Mouse (Mus musculus) CH12.LX (cell line): Measurements from ENCODE around the gene Skida1. TPM values are rescaled to one million over a fixed set of nuclear protein-coding genes. Genes with fewer than 3 reads are reported as not detected.

Experiments used
- DNase-seq: peaks from one replicate; pipeline ENCODE4 v3.0.0-alpha.2; 2013; ENCODE audit errors: extremely low read depth
- H3K27ac ChIP-seq: 2 replicates; pipeline ENCODE4 v1.5.1; 2012; ENCODE audit warnings: low read depth, mild to moderate bottlenecking, control low read depth, moderate library complexity; ENCODE audit not compliant: insufficient read depth
- H3K27me3 ChIP-seq: replicated peaks from 2 replicates; pipeline ENCODE3; 2012; ENCODE audit warnings: inconsistent platforms
- H3K36me3 ChIP-seq, 2 experiments: replicated peaks in 1 of 2; 2 replicates each; pipeline versions ENCODE3 to v1.6.1; 2012; ENCODE audit warnings: inconsistent platforms in 1 of 2, low read length in 1 of 2, mild to moderate bottlenecking in 1 of 2, mixed read lengths in 1 of 2, moderate library complexity in 1 of 2; ENCODE audit not compliant: control insufficient read depth in 1 of 2, insufficient read depth in 1 of 2
- H3K4me1 ChIP-seq, 2 experiments: 2 replicates each; pipeline ENCODE4 v1.6.1; 2012; ENCODE audit warnings: inconsistent platforms in 1 of 2, moderate library complexity in 1 of 2; ENCODE audit not compliant: insufficient read depth in 2 of 2, control insufficient read depth in 1 of 2
- H3K4me2 ChIP-seq: 2 replicates; pipeline ENCODE4 v1.6.1; 2012; ENCODE audit warnings: low read depth, mild to moderate bottlenecking, control low read depth; ENCODE audit not compliant: poor library complexity, insufficient read depth, severe bottlenecking
- H3K4me3 ChIP-seq, 3 experiments: fragments of 150-350 bp in 1 of 3; sonication (generic) in 1 of 3; replicated peaks in 1 of 3; 2 replicates each; pipeline versions ENCODE3 to v1.5.1; 2011 to 2012; ENCODE audit warnings: low read depth in 2 of 3, low read length in 2 of 3, mild to moderate bottlenecking in 2 of 3, moderate library complexity in 2 of 3, control low read depth in 1 of 3, improper control_type of control experiment in 1 of 3, inconsistent platforms in 1 of 3, mixed read lengths in 1 of 3; ENCODE audit not compliant: poor library complexity in 1 of 3
- H3K79me2 ChIP-seq: replicated peaks from 2 replicates; pipeline ENCODE4 v1.6.1; 2012; ENCODE audit warnings: mild to moderate bottlenecking, moderate library complexity; ENCODE audit not compliant: control insufficient read depth, poor library complexity, insufficient read depth, severe bottlenecking; ENCODE audit errors: extremely low read depth
- H3K9ac ChIP-seq: 2 replicates; pipeline ENCODE4 v1.6.1; 2012; ENCODE audit warnings: low read depth, mild to moderate bottlenecking, control low read depth, moderate library complexity; ENCODE audit not compliant: insufficient read depth
- H3K9me3 ChIP-seq: replicated peaks from 2 replicates; pipeline ENCODE3; 2012; ENCODE audit warnings: low read length, inconsistent platforms, mixed read lengths
- E2F4 ChIP-seq: IDR thresholded peaks from 2 replicates; pipeline ENCODE4 v1.6.1; 2011; ENCODE audit warnings: low read depth, low read length, improper control_type of control experiment; ENCODE audit not compliant: insufficient replicate concordance
- ETS1 ChIP-seq: conservative IDR thresholded peaks from 2 replicates; pipeline ENCODE4 v1.6.1; 2012; ENCODE audit warnings: low read depth, mild to moderate bottlenecking, inconsistent platforms, low read length, improper control_type of control experiment, moderate library complexity
- GABPA ChIP-seq: IDR thresholded peaks from 2 replicates; pipeline ENCODE4 v1.6.1; 2012; ENCODE audit warnings: low read depth, low read length, improper control_type of control experiment, inconsistent platforms; ENCODE audit not compliant: insufficient replicate concordance
- JUND ChIP-seq: conservative IDR thresholded peaks from 2 replicates; pipeline ENCODE4 v1.6.1; 2011; ENCODE audit warnings: low read depth, low read length, improper control_type of control experiment
- KAT2A ChIP-seq: IDR thresholded peaks from 2 replicates; pipeline ENCODE4 v1.6.1; 2012; ENCODE audit warnings: low read length, improper control_type of control experiment, inconsistent platforms; ENCODE audit not compliant: insufficient replicate concordance
- MAFK ChIP-seq: IDR thresholded peaks from 2 replicates; pipeline ENCODE4 v1.6.1; 2011; ENCODE audit warnings: low read length, improper control_type of control experiment; ENCODE audit not compliant: insufficient replicate concordance
- MAX ChIP-seq: IDR thresholded peaks from 2 replicates; pipeline ENCODE4 v1.6.1; 2011; ENCODE audit warnings: low read length, improper control_type of control experiment
- MEF2A ChIP-seq: IDR thresholded peaks from 2 replicates; pipeline ENCODE4 v1.6.1; 2014; ENCODE audit warnings: low read depth, mild to moderate bottlenecking, inconsistent platforms, low read length, improper control_type of control experiment, borderline replicate concordance
- NRF1 ChIP-seq: IDR thresholded peaks from 2 replicates; pipeline ENCODE4 v1.6.1; 2014; ENCODE audit warnings: low read depth, mild to moderate bottlenecking, inconsistent platforms, low read length, improper control_type of control experiment, moderate library complexity
- PAX5 ChIP-seq: IDR thresholded peaks from 2 replicates; pipeline ENCODE4 v1.6.1; 2012; ENCODE audit warnings: low read length, inconsistent platforms, mixed read lengths
- POLR2AphosphoS2 ChIP-seq: IDR thresholded peaks from 2 replicates; pipeline ENCODE4 v1.6.1; 2011; ENCODE audit warnings: low read depth, low read length, improper control_type of control experiment
- SIN3A ChIP-seq: IDR thresholded peaks from 2 replicates; pipeline ENCODE4 v1.6.1; 2012; ENCODE audit warnings: low read length, improper control_type of control experiment, inconsistent platforms
- SMC3 ChIP-seq: IDR thresholded peaks from 2 replicates; pipeline ENCODE4 v1.6.1; 2011; ENCODE audit warnings: low read depth, low read length, improper control_type of control experiment
- UBTF ChIP-seq: IDR thresholded peaks from 2 replicates; pipeline ENCODE4 v1.6.1; 2012; ENCODE audit warnings: low read depth, mild to moderate bottlenecking, inconsistent platforms, low read length, improper control_type of control experiment, moderate library complexity
- ZMIZ1 ChIP-seq: IDR thresholded peaks from 2 replicates; pipeline ENCODE4 v1.6.1; 2012; ENCODE audit warnings: low read depth, mild to moderate bottlenecking, inconsistent platforms, low read length, improper control_type of control experiment
- ZNF384 ChIP-seq: IDR thresholded peaks from 2 replicates; pipeline ENCODE4 v1.6.1; 2012; ENCODE audit warnings: low read depth, low read length, improper control_type of control experiment, inconsistent platforms
- dilution Hi-C: fragments of 300-500 bp; cut with MboI; formaldehyde crosslinking; loops from 2 replicates; pipeline ENCODE4 v1.14.3; 2020; ENCODE audit warnings: low sequenced_read_pairs; ENCODE audit not compliant: extremely low pct_unique_long_range_greater_than_20kb, extremely low pct_ligation_motif_present
- in situ Hi-C: fragments of 300-500 bp; cut with MboI; formaldehyde crosslinking; loops from 3 replicates; pipeline ENCODE4 v1.14.3; 2019; ENCODE audit warnings: low sequenced_read_pairs, low pct_ligation_motif_present, low pct_unique_long_range_greater_than_20kb, mixed read lengths
- polyA plus RNA-seq: library from polyadenylated mRNA; unstranded; fragments of >175 nt; gene quantifications from 2 replicates; pipeline ENCODE4 v1.2.1, GENCODE M21; 2012; ENCODE audit warnings: low read depth; ENCODE audit not compliant: insufficient read length
- total RNA-seq, 2 experiments: library from RNA; depleted of rRNA; stranded (reverse); fragments of 300-350 nt in 1 of 2; fragments of >200 nt in 1 of 2; gene quantifications; 2 replicates each; pipeline ENCODE4 v1.2.3; 2012 to 2014

Gene Skida1
- total and polyA plus RNA-seq, 3 experiments: 0.35 to 0.85 (median 0.36) TPM

GRCm38 (mm10) chr2:18015581-18015980 is 33.3 kb downstream of the Skida1 start:
- H3K27me3 ChIP-seq: no peaks in the 10 kb centered on the region
- H3K4me2 ChIP-seq: no peak overlapping the region
- H3K79me2 ChIP-seq: no peaks in the 10 kb centered on the region
- in situ Hi-C loops (no loop called here), dilution Hi-C loops (no loop called here)
- DNase-seq: no peak
- no peak overlapping the region for H3K27ac ChIP-seq
- peaks cover 0 to 9% of the 10 kb centered on the region in 2 experiments; a peak in 2 of 4 replicates for H3K4me1 ChIP-seq
- no peaks in the 10 kb centered on the region for H3K36me3 ChIP-seq
- no peak for TF ChIP-seq MAX
- H3K4me3 ChIP-seq: no peak overlapping the region
- H3K9ac ChIP-seq: no peak overlapping the region
- H3K9me3 ChIP-seq: peaks cover 9% of the 10 kb centered on the region

DNA sequence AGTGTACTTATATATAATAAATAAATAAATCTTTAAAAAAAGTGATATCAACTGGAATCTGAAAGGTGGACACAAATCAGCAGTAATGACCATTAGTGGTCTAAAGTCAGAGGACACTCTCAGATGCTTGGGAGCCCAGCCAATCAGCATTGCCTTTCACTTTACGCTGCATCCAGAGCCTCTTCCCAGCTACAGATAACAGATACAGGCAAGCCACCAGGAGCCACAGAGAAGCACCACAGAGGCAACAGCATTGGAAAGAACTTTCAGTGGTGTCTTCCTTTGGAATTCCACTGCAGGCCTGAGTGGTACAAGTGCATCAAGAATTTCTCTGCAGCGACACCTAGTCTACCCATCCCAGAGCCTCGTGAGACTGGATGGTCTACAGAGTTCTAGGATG is 36.0 kb downstream of the Skida1 start:
- in situ Hi-C loops (no loop called here), dilution Hi-C loops (no loop called here)
- no peak for DNase-seq
- H3K79me2 ChIP-seq: no peaks in the 10 kb centered on the region
- no peak for TF ChIP-seq POLR2AphosphoS2
- no peak for TF ChIP-seq SMC3
- TF ChIP-seq E2F4: no peak
- no peak overlapping the region for H3K27ac ChIP-seq
- H3K4me1 ChIP-seq: peaks cover 0 to 9% of the 10 kb centered on the region in 2 experiments; a peak in 2 of 4 replicates
- no peak overlapping the region for H3K4me3 ChIP-seq
- no peaks in the 10 kb centered on the region for H3K27me3 ChIP-seq
- H3K4me2 ChIP-seq: no peak overlapping the region
- H3K36me3 ChIP-seq: no peaks in the 10 kb centered on the region
- peaks cover 6% of the 10 kb centered on the region for H3K9me3 ChIP-seq
- no peak overlapping the region for H3K9ac ChIP-seq

DNA sequence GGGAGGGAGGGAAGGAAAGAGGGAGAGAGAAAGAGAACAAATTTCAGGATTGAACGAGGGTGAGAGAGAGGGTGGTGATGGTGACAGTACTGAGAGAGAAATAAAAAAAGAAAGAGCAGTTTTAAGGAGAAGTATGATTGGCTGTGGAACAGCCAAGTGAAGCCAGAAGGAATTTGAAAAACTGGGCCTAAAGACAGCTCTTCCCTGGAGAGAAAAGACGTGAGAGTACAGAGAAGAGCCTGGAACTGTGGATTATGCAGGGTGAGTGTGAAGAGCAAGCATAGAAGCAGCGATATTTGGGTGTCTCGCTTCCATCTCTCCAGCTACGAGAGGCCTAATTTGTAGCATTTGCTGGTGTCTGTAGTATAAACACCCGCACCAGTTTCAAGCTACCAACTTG is 37.6 kb downstream of the Skida1 start:
- dilution Hi-C loops (no loop called here), in situ Hi-C loops (no loop called here)
- TF ChIP-seq ETS1: no peak
- TF ChIP-seq E2F4: no peak
- no peak for TF ChIP-seq GABPA
- TF ChIP-seq SIN3A: no peak
- TF ChIP-seq ZMIZ1: no peak
- no peak for TF ChIP-seq JUND
- TF ChIP-seq KAT2A: no peak
- TF ChIP-seq SMC3: no peak
- TF ChIP-seq MEF2A: no peak
- no peak for TF ChIP-seq PAX5
- TF ChIP-seq MAFK: no peak
- no peak for TF ChIP-seq ZNF384
- no peak for TF ChIP-seq UBTF
- TF ChIP-seq NRF1: no peak
- Histone ChIP-seq H3K79me2 (no peaks in the 10 kb centered on the region), H3K36me3 (no peaks in the 10 kb centered on the region), H3K4me1 (peaks cover 0 to 4% of the 10 kb centered on the region in 2 experiments; a peak in 2 of 4 replicates), H3K9ac (no peak overlapping the region), H3K27me3 (no peaks in the 10 kb centered on the region), H3K4me2 (no peak overlapping the region), H3K9me3 (no peaks in the 10 kb centered on the region), H3K4me3 (no peak overlapping the region), H3K27ac (no peak overlapping the region)
- DNase-seq: no peak
